18 mouse cellular contexts compared by ENCODE assay signal in the genomic region with DNA sequence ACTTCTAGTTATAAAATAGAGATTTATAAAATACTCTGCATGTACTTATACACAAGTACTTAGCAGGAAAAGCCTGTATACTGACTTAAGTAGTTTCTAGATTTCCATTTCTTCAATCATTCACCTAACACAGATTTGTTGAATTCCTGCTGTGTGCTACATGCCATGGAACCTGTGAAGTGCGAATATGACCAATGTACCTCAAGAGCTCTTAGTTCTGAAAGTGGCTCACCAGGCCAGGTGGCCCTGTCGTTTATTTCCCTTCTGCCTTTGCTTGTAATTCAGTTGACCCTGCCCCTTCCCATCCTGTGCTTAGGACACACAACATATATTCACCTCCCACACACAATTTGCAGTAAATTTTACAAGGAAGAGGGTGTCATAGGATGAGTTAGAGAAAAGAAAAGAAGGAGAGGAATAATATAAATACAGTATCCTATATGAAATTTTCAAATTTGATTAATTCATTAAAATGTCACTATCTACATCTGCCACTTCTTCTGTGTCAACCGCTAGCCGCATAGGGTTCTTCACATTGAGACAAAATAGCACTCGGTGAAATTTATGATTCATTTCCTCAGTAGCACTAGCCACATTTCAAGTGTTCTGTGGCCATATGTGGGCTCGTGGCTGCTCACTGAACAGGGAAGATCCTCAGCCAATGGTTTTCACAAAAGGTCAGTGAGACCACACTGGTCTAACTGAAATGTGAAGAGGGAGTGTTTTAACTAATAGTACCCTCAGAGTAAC.
"Had no signal": no experiment of that assay in that cellular context is flagged by ENCODE, and none has a peak within 500 bp of the region (broad histone marks: within the 10 kb centered on the region; RNA-seq: fewer than 3 reads in every experiment).

No protein-coding gene starts in this region.

- H3K36me3 ChIP-seq: limb, embryonic 12.5 days; liver, embryonic 13.5 days; midbrain, embryonic 10.5 days; neural tube, embryonic 12.5 days had no signal

- H3K27ac ChIP-seq: kidney, postnatal 0 days; limb, embryonic 12.5 days; liver, embryonic 13.5 days; midbrain, embryonic 10.5 days; neural tube, embryonic 12.5 days had no signal

- H3K9me3 ChIP-seq: limb, embryonic 12.5 days; liver, embryonic 13.5 days; midbrain, embryonic 10.5 days; neural tube, embryonic 12.5 days had no signal

- H3K4me1 ChIP-seq: limb, embryonic 12.5 days; liver, embryonic 13.5 days; midbrain, embryonic 10.5 days; neural tube, embryonic 12.5 days had no signal

- ATAC-seq: liver, postnatal 0 days had no signal

- H3K4me2 ChIP-seq: limb, embryonic 12.5 days; liver, embryonic 13.5 days; neural tube, embryonic 12.5 days had no signal

- DNase-seq: kidney, adult 2 months; kidney, postnatal 36 days; layer of hippocampus, adult 9-11 months; layer of hippocampus, postnatal 36 days; liver; liver, embryonic 13.5 days; liver, postnatal 0 days; lung, postnatal 36 days; midbrain, embryonic 14.5 days; retina, postnatal 1 day; right cerebral cortex, postnatal 4 days; spleen, adult 18-20 months; thymus, adult 18-20 months; thymus, postnatal 25 days had no signal

- H3K4me3 ChIP-seq: limb, embryonic 12.5 days; liver, embryonic 13.5 days; midbrain, embryonic 10.5 days; neural tube, embryonic 12.5 days had no signal

- H3K9ac ChIP-seq: limb, embryonic 12.5 days; liver, embryonic 13.5 days; liver, postnatal 0 days; neural tube, embryonic 12.5 days had no signal

- H3K27me3 ChIP-seq: limb, embryonic 12.5 days; liver, embryonic 13.5 days; neural tube, embryonic 12.5 days had no signal
